Mouse (Mus musculus) hindbrain, embryonic 10.5 days (tissue): ENCODE measurements at regions not wholly inside any gene's neighbourhood (a gene's known extent, or its start where the extent isn't known, plus 50 kb on each side); places are given as distances from the start of the nearest gene placed in this dataset.

Source experiments
- DNase-seq: peaks from one replicate; pipeline ENCODE4 v3.0.0-alpha.2; 2017; ENCODE audit warnings: low spot score
- H3K27ac ChIP-seq: fragments of 300-500 bp; sonication (generic); 2 replicates; pipeline ENCODE4 v1.5.1; 2016; ENCODE audit warnings: mild to moderate bottlenecking, moderate library complexity
- H3K27me3 ChIP-seq: fragments of 300-500 bp; sonication (generic); 2 replicates; pipeline ENCODE4 v1.6.1; 2016; ENCODE audit warnings: mild to moderate bottlenecking; ENCODE audit not compliant: poor library complexity, insufficient read depth, severe bottlenecking
- H3K36me3 ChIP-seq: fragments of 300-500 bp; sonication (generic); 2 replicates; pipeline ENCODE4 v1.6.1; 2016; ENCODE audit warnings: mild to moderate bottlenecking, moderate library complexity
- H3K4me1 ChIP-seq: fragments of 300-500 bp; sonication (generic); replicated peaks from 2 replicates; pipeline ENCODE4 v1.6.1; 2016; ENCODE audit warnings: mild to moderate bottlenecking
- H3K4me3 ChIP-seq: fragments of 300-500 bp; sonication (generic); 2 replicates; pipeline ENCODE4 v1.5.1; 2016; ENCODE audit warnings: mild to moderate bottlenecking, moderate library complexity
- H3K9me3 ChIP-seq: fragments of 300-500 bp; sonication (generic); 2 replicates; pipeline ENCODE4 v1.6.1; 2016; ENCODE audit warnings: mild to moderate bottlenecking, moderate library complexity
- WGBS: fragments of 180-500 bp; shearing (Covaris S2); methylation state at CpG from one replicate; pipeline ENCODE4 v1.1.7; 2016; 5-methylcytosine and 5-hydroxymethylcytosine counted together

GRCm38 (mm10) chr6:143377121-143377520, 210.1 kb downstream of the Etnk1 start:
- Histone ChIP-seq H3K36me3 (no peaks in the 10 kb centered on the region), H3K4me3 (no peak overlapping the region), H3K27me3 (no peaks in the 10 kb centered on the region), H3K27ac (no peak overlapping the region), H3K4me1 (peaks cover 15% of the 10 kb centered on the region; the same call in 1 of the 2 replicates), H3K9me3 (no peaks in the 10 kb centered on the region)
- DNase-seq: no peak
- 92% methylated on average over 14 of the region's 14 CpGs for WGBS

- Histone ChIP-seq H3K4me3 (no peak overlapping the region), H3K27ac (no peak overlapping the region), H3K9me3 (no peaks in the 10 kb centered on the region), H3K4me1 (0 out of 2 replicates have a peak, but pooled peaks cover 6% of the 10 kb centered on the region), H3K36me3 (no peaks in the 10 kb centered on the region), H3K27me3 (no peaks in the 10 kb centered on the region)
- WGBS: 95% methylated on average over 9 of the region's 9 CpGs
- no peak for DNase-seq
Observed at GRCm38 (mm10) chr6:143378126-143378525, 211.1 kb downstream of the Etnk1 start.

- WGBS: 94% methylated on average over 3 of the region's 3 CpGs
- no peaks in the 10 kb centered on the region for H3K9me3 ChIP-seq
- no peaks in the 10 kb centered on the region for H3K27me3 ChIP-seq
- H3K36me3 ChIP-seq: no peaks in the 10 kb centered on the region
- no peak overlapping the region for H3K4me3 ChIP-seq
- no peak overlapping the region for H3K27ac ChIP-seq
- no peaks in the 10 kb centered on the region for H3K4me1 ChIP-seq
- DNase-seq: no peak
Observed at GRCm38 (mm10) chr6:143380490-143380889, 213.5 kb downstream of the Etnk1 start.

- WGBS: 93% methylated on average over 16 of the region's 16 CpGs
- no peaks in the 10 kb centered on the region for H3K4me1 ChIP-seq
- no peak overlapping the region for H3K27ac ChIP-seq
- DNase-seq: no peak
- H3K9me3 ChIP-seq: no peaks in the 10 kb centered on the region
- H3K27me3 ChIP-seq: no peaks in the 10 kb centered on the region
- H3K4me3 ChIP-seq: no peak overlapping the region
- H3K36me3 ChIP-seq: no peaks in the 10 kb centered on the region
Observed at GRCm38 (mm10) chr6:143386597-143387450, 219.8 kb downstream of the Etnk1 start.

- H3K27me3 ChIP-seq: no peaks in the 10 kb centered on the region
- H3K9me3 ChIP-seq: no peaks in the 10 kb centered on the region
- H3K36me3 ChIP-seq: no peaks in the 10 kb centered on the region
- DNase-seq: no peak
- WGBS: 72% methylated on average over 10 of the region's 10 CpGs
- H3K27ac ChIP-seq: no peak overlapping the region
- no peak overlapping the region for H3K4me3 ChIP-seq
- H3K4me1 ChIP-seq: peaks cover 7% of the 10 kb centered on the region; the same call in 1 of the 2 replicates
Observed at GRCm38 (mm10) chr6:143393543-143394207, 226.7 kb downstream of the Etnk1 start.

GRCm38 (mm10) chr6:143394377-143394776, 227.4 kb downstream of the Etnk1 start:
- WGBS: 89% methylated on average over 15 of the region's 15 CpGs
- Histone ChIP-seq H3K36me3 (no peaks in the 10 kb centered on the region), H3K4me1 (peaks cover 7% of the 10 kb centered on the region; the same call in 1 of the 2 replicates), H3K4me3 (no peak overlapping the region), H3K9me3 (no peaks in the 10 kb centered on the region), H3K27ac (no peak overlapping the region), H3K27me3 (no peaks in the 10 kb centered on the region)
- DNase-seq: no peak

- 27% methylated on average over 8 of the region's 8 CpGs for WGBS
- no peaks in the 10 kb centered on the region for H3K9me3 ChIP-seq
Observed at GRCm38 (mm10) chr6:143401436-143401835, 234.4 kb downstream of the Etnk1 start.

GRCm38 (mm10) chr6:143401921-143402320, 234.9 kb downstream of the Etnk1 start:
- WGBS: 88% methylated on average over 7 of the region's 7 CpGs
- H3K4me1 ChIP-seq: peaks cover 19% of the 10 kb centered on the region

More at GRCm38 (mm10) chr6:143401436-143401835, 234.4 kb downstream of the Etnk1 start:
- Histone ChIP-seq H3K27ac (no peak overlapping the region), H3K27me3 (no peaks in the 10 kb centered on the region), H3K36me3 (no peaks in the 10 kb centered on the region), H3K4me3 (no peak overlapping the region), H3K4me1 (peaks cover 14% of the 10 kb centered on the region)
- no peak for DNase-seq

GRCm38 (mm10) chr6:143402766-143403165, 235.7 kb downstream of the Etnk1 start:
- no peak overlapping the region for H3K27ac ChIP-seq
- no peaks in the 10 kb centered on the region for H3K9me3 ChIP-seq
- no peaks in the 10 kb centered on the region for H3K36me3 ChIP-seq
- DNase-seq: no peak
- no peaks in the 10 kb centered on the region for H3K27me3 ChIP-seq
- H3K4me1 ChIP-seq: peaks cover 24% of the 10 kb centered on the region
- 87% methylated on average over 7 of the region's 7 CpGs for WGBS
- no peak overlapping the region for H3K4me3 ChIP-seq

More at GRCm38 (mm10) chr6:143401921-143402320, 234.9 kb downstream of the Etnk1 start:
- no peak for DNase-seq
- H3K27ac ChIP-seq: no peak overlapping the region
- no peaks in the 10 kb centered on the region for H3K27me3 ChIP-seq
- no peaks in the 10 kb centered on the region for H3K9me3 ChIP-seq
- H3K4me3 ChIP-seq: no peak overlapping the region
- H3K36me3 ChIP-seq: no peaks in the 10 kb centered on the region

- Histone ChIP-seq H3K9me3 (no peaks in the 10 kb centered on the region), H3K27ac (no peak overlapping the region), H3K27me3 (no peaks in the 10 kb centered on the region), H3K4me1 (peaks cover 24% of the 10 kb centered on the region), H3K36me3 (no peaks in the 10 kb centered on the region), H3K4me3 (no peak overlapping the region)
- no peak for DNase-seq
- WGBS: 83% methylated on average over 4 of the region's 4 CpGs
Observed at GRCm38 (mm10) chr6:143404521-143404920, 237.5 kb downstream of the Etnk1 start.

GRCm38 (mm10) chr6:143412056-143412455, 245.0 kb downstream of the Etnk1 start:
- WGBS: 93% methylated on average over 5 of the region's 5 CpGs
- DNase-seq: no peak
- Histone ChIP-seq H3K27me3 (no peaks in the 10 kb centered on the region), H3K4me1 (peaks cover 4% of the 10 kb centered on the region), H3K36me3 (no peaks in the 10 kb centered on the region), H3K9me3 (0 out of 2 replicates have a peak, but pooled peaks cover 2% of the 10 kb centered on the region), H3K4me3 (no peak overlapping the region), H3K27ac (no peak overlapping the region)

- Histone ChIP-seq H3K4me3 (no peak overlapping the region), H3K27me3 (no peaks in the 10 kb centered on the region), H3K27ac (no peak overlapping the region), H3K36me3 (no peaks in the 10 kb centered on the region), H3K4me1 (no peaks in the 10 kb centered on the region; the same call in 1 of the 2 replicates), H3K9me3 (0 out of 2 replicates have a peak, but pooled peaks cover 2% of the 10 kb centered on the region)
- 88% methylated on average over 6 of the region's 6 CpGs for WGBS
- no peak for DNase-seq
Observed at GRCm38 (mm10) chr6:143412721-143413120, 245.7 kb downstream of the Etnk1 start.
